Mouse (Mus musculus) hindbrain, embryonic 13.5 days (tissue): ENCODE measurements around the gene Map3k7. TPM values are rescaled to one million over a fixed set of nuclear protein-coding genes. Genes with fewer than 3 reads are reported as not detected.
"Not testable (repeated sequence)": the region's sequence is repeated elsewhere in the genome, so short reads cannot be mapped to it uniquely, and the experiment has no call there.

ENCODE experiments used
- ATAC-seq: fragments of 200-750 bp; cut with Nextera tagmentation; 2 replicates; pipeline ENCODE4 v1.8.0; 2017; ENCODE audit warnings: moderate TSS enrichment; ENCODE audit not compliant: low FRiP score
- H3K27ac ChIP-seq: fragments of 300-500 bp; sonication (generic); 2 replicates; pipeline ENCODE4 v1.5.1; 2015; ENCODE audit warnings: inconsistent platforms, mild to moderate bottlenecking, moderate library complexity
- H3K27me3 ChIP-seq: fragments of 300-500 bp; sonication (generic); 2 replicates; pipeline ENCODE4 v1.6.1; 2015; ENCODE audit warnings: mild to moderate bottlenecking, inconsistent platforms
- H3K36me3 ChIP-seq: fragments of 300-500 bp; sonication (generic); 2 replicates; pipeline ENCODE4 v1.6.1; 2015; ENCODE audit warnings: mild to moderate bottlenecking, inconsistent platforms
- H3K4me1 ChIP-seq: fragments of 300-500 bp; sonication (generic); replicated peaks from 2 replicates; pipeline ENCODE4 v1.6.1; 2015; ENCODE audit warnings: inconsistent platforms
- H3K4me2 ChIP-seq: fragments of 300-500 bp; sonication (generic); 2 replicates; pipeline ENCODE4 v1.6.1; 2015; ENCODE audit warnings: inconsistent platforms, mild to moderate bottlenecking, moderate library complexity
- H3K4me3 ChIP-seq: fragments of 300-500 bp; sonication (generic); 2 replicates; pipeline ENCODE4 v1.5.1; 2015; ENCODE audit warnings: mild to moderate bottlenecking, inconsistent platforms
- H3K9ac ChIP-seq: fragments of 300-500 bp; sonication (generic); 2 replicates; pipeline ENCODE4 v1.6.1; 2015; ENCODE audit warnings: mild to moderate bottlenecking, inconsistent platforms
- H3K9me3 ChIP-seq: fragments of 300-500 bp; sonication (generic); 2 replicates; pipeline ENCODE4 v1.6.1; 2016; ENCODE audit warnings: inconsistent platforms
- whole genome bisulfite sequencing: fragments of 180-500 bp; shearing (Covaris S2); methylation state at CpG from one replicate; pipeline ENCODE4 v1.1.7; 2015; 5-methylcytosine and 5-hydroxymethylcytosine counted together
- polyA plus RNA-seq: library from polyadenylated mRNA; unstranded; fragments of >200 nt; fragmentation: Nextera tagmentation; extraction: Ambion mirVana; gene quantifications from 2 replicates; pipeline ENCODE4 v1.2.1, GENCODE M21; 2015

Map3k7 gene
- polyA plus RNA-seq, 1 experiment from 2014 or later = 29.1 TPM

DNA sequence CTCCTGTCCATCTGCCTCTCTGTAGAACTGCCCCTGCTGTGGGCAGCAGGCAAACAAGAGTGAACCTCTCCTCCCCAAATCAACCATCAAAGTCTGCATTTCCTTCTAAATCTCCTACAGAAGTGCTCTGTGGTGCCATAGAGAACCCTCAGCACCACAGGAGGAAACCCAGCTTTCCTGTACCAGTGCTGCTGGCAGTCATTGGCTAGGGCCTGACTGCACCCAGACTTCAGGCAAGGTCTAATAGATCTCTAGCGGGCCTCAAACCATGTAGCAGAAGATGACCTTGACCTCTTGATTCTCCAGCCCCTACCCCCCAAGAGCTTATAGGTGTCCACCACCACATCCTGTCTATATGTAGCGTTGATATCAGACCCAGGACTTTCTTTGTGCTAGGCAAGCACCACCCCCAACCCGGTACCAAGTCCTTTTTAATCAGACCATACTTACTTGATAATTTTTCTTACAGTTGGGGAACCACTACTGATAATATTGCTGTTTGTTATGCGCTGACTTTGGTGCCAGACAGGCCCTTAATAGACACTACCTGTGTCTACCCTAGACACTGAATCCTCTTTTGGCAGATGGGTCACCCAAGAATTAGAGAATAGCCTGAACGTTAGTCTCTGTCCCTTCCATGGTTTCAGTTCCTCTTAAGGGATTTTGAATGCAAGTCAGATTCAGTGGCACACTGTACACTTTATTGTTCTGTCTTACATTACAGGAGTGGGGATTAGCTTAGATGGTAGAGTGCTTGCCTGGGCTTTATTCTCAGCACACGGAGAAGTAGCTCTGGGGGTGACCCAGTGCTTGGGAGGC is 41.1 kb downstream of the Map3k7 start:
- no peak for ATAC-seq

DNA sequence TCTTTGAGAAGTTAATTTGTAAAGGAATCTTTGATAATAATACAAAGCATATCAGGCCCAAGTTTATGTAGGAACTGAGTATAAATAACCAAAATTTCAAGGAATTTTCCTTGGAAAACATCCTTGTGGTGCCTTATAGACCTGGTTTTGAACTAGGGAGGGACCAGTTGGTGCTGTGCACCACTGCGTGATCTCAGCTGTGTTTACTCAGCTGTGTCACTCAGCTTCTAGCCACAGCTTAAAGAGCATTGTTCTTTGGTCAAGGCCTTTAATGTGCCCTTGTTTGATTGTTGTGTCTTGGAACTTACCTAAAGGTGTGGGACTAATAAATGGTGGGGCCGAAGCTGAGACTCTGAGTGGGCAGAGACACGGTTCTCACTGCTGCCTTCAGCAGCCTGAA is 43.3 kb downstream of the Map3k7 start:
- WGBS = 66% methylated on average over 3 of the region's 3 CpGs
- ATAC-seq = no peak

More for the DNA sequence above, 41.1 kb downstream of the Map3k7 start:
- Histone ChIP-seq H3K36me3 (peaks cover 35% of the 10 kb centered on the region), H3K9ac (no peak overlapping the region), H3K27me3 (no peaks in the 10 kb centered on the region), H3K4me3 (no peak overlapping the region), H3K4me2 (no peak overlapping the region), H3K4me1 (0 out of 2 replicates have a peak, but pooled peaks cover 3% of the 10 kb centered on the region), H3K27ac (no peak overlapping the region), H3K9me3 (no peaks in the 10 kb centered on the region)
- WGBS = 95% methylated on average over 6 of the region's 6 CpGs

DNA sequence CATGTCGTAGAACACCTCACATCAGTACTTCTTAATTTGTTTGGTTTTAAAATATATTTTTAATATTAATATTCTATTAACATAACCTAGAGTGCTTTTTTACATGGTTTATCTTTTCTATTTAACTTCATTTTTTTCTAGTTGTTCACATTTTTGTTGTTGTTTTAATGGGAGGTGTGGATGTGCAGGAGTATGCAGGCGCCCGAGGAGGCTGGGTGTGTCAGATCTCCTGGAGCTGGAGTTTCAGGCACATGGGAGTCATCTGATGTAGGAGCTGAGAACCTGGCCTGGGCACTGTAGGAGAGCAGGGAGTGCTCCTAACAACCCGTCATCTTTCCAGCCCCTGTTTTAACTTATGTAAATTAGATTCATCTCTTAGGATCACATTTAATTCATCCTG is 44.2 kb downstream of the Map3k7 start:
- Histone ChIP-seq H3K4me3 (no peak overlapping the region), H3K27me3 (no peaks in the 10 kb centered on the region), H3K27ac (no peak overlapping the region), H3K9me3 (no peaks in the 10 kb centered on the region), H3K4me2 (no peak overlapping the region), H3K4me1 (no peaks in the 10 kb centered on the region), H3K36me3 (peaks cover 59% of the 10 kb centered on the region), H3K9ac (no peak overlapping the region)
- WGBS = 85% methylated on average over 4 of the region's 4 CpGs
- ATAC-seq = no peak

More for the DNA sequence above, 43.3 kb downstream of the Map3k7 start:
- H3K27ac ChIP-seq = no peak overlapping the region
- H3K4me1 ChIP-seq = no peaks in the 10 kb centered on the region
- H3K9ac ChIP-seq = no peak overlapping the region
- no peaks in the 10 kb centered on the region for H3K27me3 ChIP-seq
- peaks cover 51% of the 10 kb centered on the region for H3K36me3 ChIP-seq
- no peaks in the 10 kb centered on the region for H3K9me3 ChIP-seq
- no peak overlapping the region for H3K4me3 ChIP-seq
- no peak overlapping the region for H3K4me2 ChIP-seq

DNA sequence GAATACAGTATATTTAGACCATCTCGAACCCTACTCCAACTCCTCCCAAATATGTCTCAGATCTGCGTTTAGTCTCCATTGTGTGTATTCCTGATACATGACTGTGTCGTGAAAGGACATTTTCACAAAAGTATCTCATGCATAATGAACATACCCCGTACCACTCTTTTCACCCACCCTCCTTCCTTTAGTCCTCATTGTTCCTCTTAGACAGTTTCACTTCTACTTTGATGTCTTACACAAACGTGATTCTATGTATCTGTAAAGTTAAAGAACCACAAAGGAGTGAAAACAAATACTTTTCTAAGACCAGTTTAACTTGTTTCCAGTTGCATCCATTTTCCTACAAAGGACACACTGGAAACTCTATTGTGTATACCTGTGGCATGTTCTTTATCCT is 46.9 kb downstream of the Map3k7 start:
- peaks cover 64% of the 10 kb centered on the region for H3K36me3 ChIP-seq
- no peak overlapping the region for H3K9ac ChIP-seq
- H3K4me1 ChIP-seq = no peaks in the 10 kb centered on the region
- no peak for ATAC-seq
- 78% methylated on average over 5 of the region's 5 CpGs for WGBS
- H3K9me3 ChIP-seq = no peaks in the 10 kb centered on the region
- no peak overlapping the region for H3K4me2 ChIP-seq
- no peaks in the 10 kb centered on the region for H3K27me3 ChIP-seq
- H3K4me3 ChIP-seq = no peak overlapping the region
- no peak overlapping the region for H3K27ac ChIP-seq

DNA sequence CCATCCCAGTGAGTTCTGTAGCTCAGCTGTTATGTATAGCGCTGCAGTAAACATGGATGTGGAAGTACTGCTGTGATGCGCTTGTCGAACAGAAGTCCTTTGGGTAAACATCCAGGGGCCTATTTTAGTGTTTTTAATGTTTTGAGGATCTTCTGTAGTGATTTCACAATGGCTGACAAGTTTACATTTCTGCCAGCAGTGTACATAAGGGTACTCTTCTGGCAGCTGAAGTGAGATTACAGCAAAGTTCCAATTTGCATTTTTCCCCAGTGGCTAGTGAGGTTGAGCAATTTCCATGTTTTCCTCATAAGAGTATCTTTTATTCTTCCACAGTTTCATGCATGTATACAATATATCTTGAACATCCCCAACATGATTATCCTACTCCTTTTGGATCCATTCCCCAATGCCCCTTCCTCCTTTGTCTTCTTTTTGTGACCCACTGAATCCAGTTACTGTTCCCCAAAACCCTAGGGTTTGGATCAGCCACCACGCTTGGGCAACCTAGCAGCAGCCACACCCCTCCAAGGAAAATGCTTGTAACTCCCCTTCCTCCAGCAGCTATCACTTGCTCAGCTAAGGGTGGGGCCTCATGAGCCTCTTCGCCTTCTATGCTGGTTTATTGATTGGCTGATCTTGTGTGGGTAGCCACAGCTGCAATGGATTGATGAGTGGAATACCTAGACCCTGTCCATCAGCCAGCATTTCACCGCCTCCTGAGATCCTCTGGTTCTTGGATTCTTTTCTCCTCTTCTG is 47.5 kb downstream of the Map3k7 start:
- Histone ChIP-seq H3K27me3 (no peaks in the 10 kb centered on the region), H3K36me3 (peaks cover 70% of the 10 kb centered on the region)

DNA sequence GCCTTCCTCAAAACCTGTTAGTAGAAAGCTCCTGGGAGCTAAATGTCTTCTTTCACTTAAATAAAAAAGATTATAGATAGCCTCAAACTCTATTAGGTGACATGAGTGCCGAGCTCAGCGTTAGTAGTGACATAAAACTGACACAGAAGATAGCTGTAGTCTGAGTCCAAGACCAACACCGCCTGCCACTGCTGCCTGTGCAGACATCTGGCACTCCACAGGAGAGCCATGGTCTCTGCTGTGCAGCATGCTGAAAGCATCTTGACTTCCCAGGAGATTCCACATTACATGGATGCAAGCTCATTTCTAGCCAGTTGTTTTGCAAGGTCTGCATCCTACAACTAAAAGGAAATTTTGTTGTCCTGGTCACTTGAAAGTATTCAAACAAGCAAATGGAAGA is 57.2 kb downstream of the Map3k7 start:
- Histone ChIP-seq H3K9ac (no peak overlapping the region), H3K4me3 (no peak overlapping the region), H3K27ac (no peak overlapping the region), H3K27me3 (no peaks in the 10 kb centered on the region), H3K36me3 (peaks cover 64% of the 10 kb centered on the region), H3K9me3 (no peaks in the 10 kb centered on the region), H3K4me1 (no peaks in the 10 kb centered on the region), H3K4me2 (no peak overlapping the region)
- ATAC-seq = no peak
- 81% methylated on average over 3 of the region's 3 CpGs for WGBS

More for the DNA sequence above, 47.5 kb downstream of the Map3k7 start:
- Histone ChIP-seq H3K4me2 (no peak overlapping the region), H3K27ac (no peak overlapping the region), H3K9ac (no peak overlapping the region), H3K4me3 (no peak overlapping the region), H3K9me3 (no peaks in the 10 kb centered on the region), H3K4me1 (no peaks in the 10 kb centered on the region)
- WGBS = 92% methylated on average over 6 of the region's 6 CpGs
- ATAC-seq = no peak

DNA sequence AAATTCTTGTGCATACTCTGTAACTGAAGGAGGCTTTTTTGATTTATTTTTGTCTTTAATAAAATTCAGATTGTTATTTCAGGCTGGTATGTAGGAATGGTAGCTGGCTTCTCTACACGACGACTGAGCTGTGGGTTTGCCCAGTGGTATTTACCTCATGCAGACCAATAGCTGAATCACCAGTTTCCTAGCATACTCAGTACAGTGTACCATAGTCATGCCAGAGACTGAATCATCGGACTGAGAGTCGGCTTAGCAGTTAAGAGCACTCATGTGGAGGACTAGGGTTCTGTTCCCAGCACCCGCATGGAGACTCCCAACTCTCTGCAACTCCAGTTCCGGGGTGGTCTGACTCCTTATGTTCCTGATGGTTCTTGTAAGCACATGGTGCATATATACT is 58.4 kb downstream of the Map3k7 start:
- Histone ChIP-seq H3K27ac (no peak overlapping the region), H3K4me2 (no peak overlapping the region), H3K9ac (no peak overlapping the region), H3K4me1 (no peaks in the 10 kb centered on the region), H3K36me3 (peaks cover 55% of the 10 kb centered on the region), H3K4me3 (no peak overlapping the region), H3K27me3 (no peaks in the 10 kb centered on the region), H3K9me3 (no peaks in the 10 kb centered on the region)
- ATAC-seq = no peak
- WGBS = 96% methylated on average over 6 of the region's 6 CpGs

DNA sequence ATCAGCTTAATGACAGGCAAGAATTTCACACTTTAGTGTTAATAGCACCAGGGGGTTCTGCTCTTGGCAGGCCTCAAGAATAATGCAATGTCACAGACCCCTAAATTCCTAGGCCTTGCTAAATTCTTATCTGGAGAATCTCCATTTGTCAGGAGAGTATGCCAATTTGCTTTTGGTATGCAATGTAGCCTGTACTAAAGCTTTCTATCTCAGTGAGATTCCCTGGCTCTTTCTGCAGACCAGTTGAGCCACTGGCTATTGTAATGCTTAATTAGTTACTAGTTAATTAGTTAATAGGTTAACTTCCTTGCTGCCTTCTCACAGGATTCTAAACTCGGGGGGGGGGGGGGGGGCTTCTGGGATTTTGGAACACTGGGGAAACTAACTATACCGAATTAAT is 60.3 kb downstream of the Map3k7 start:
- H3K9ac ChIP-seq, H3K27me3 ChIP-seq, H3K4me1 ChIP-seq, H3K4me2 ChIP-seq, H3K4me3 ChIP-seq, H3K27ac ChIP-seq, ATAC-seq, H3K9me3 ChIP-seq: not testable (repeated sequence)
- WGBS = 77% methylated on average over 2 of the region's 2 CpGs
- H3K36me3 ChIP-seq = peaks cover 41% of the 10 kb centered on the region

DNA sequence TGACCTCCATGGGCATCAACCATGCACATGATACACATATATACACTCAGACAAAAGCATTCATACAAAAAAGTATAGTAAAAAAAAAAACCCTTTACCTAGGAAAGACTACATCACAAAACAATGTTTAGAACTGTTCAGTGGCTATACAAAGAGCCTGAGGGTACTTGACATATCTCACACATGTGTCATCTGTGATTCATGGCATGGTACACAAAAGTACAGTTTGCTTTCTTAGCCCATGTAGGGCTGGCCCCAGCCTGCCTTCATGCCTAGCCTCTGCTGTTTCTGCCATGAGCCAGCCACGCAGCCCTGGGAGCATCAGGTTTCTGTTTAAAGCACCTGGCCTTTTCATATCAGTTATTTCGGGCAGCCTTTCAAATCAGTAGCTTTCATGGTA is 61.2 kb downstream of the Map3k7 start:
- Histone ChIP-seq H3K4me2 (no peak overlapping the region), H3K27ac (no peak overlapping the region), H3K9ac (no peak overlapping the region), H3K27me3 (no peaks in the 10 kb centered on the region), H3K4me3 (no peak overlapping the region), H3K9me3 (no peaks in the 10 kb centered on the region), H3K4me1 (no peaks in the 10 kb centered on the region), H3K36me3 (peaks cover 35% of the 10 kb centered on the region)
- WGBS = 92% methylated on average over 2 of the region's 2 CpGs
- ATAC-seq = no peak

DNA sequence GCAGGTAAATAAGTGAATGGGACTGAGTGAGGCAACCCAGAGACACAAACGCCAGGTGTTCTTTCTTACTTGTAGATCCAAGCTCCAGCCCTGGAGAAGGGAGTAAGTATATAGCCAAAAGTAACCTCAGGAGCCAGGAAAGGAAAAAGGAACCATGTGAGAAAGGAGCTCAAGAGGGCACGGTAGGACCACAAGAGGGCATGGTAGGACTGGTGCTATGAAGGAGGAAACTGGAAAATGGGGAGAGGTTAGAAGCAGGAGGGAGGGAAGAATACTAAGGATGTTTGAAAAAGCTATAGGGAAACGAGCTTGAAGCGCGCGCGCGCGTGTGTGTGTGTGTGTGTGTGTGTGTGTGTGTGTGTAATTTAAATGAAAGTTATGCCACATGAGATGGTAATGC is 63.2 kb downstream of the Map3k7 start:
- Histone ChIP-seq H3K27ac (no peak overlapping the region), H3K4me1 (no peaks in the 10 kb centered on the region), H3K9ac (no peak overlapping the region), H3K4me2 (no peak overlapping the region), H3K27me3 (no peaks in the 10 kb centered on the region), H3K9me3 (no peaks in the 10 kb centered on the region), H3K36me3 (peaks cover 21% of the 10 kb centered on the region), H3K4me3 (no peak overlapping the region)
- no peak for ATAC-seq
- 87% methylated on average over 9 of the region's 9 CpGs for WGBS

DNA sequence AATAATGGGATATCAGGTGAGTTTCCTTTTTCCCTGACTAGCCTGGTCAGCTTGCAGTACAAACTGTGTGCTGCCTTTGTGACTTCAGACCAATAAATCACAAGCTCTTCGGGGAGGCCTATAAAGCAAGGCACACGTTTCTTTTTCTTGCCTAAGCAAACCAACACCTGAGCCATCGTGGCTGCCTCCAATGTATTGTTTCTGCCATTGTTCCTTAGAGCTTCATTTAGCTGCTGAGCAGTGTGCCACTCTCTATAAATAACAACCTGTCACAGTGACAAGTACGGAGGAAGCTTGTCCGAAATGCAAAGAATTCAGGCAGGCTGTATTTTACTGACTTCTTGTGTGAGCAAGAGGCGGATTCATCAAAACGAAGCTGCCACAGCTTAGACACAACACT is 73.4 kb downstream of the Map3k7 start:
- no peak overlapping the region for H3K9ac ChIP-seq
- no peak overlapping the region for H3K4me3 ChIP-seq
- no peak overlapping the region for H3K4me2 ChIP-seq
- H3K27ac ChIP-seq = 0 out of 2 replicates have a peak overlapping the region, but pooled peaks have one; percentile 48
- ATAC-seq = no peak
- peaks cover 8% of the 10 kb centered on the region for H3K4me1 ChIP-seq
- 68% methylated on average over 7 of the region's 7 CpGs for WGBS
- H3K9me3 ChIP-seq = no peaks in the 10 kb centered on the region
- H3K27me3 ChIP-seq = no peaks in the 10 kb centered on the region
- H3K36me3 ChIP-seq = no peaks in the 10 kb centered on the region

DNA sequence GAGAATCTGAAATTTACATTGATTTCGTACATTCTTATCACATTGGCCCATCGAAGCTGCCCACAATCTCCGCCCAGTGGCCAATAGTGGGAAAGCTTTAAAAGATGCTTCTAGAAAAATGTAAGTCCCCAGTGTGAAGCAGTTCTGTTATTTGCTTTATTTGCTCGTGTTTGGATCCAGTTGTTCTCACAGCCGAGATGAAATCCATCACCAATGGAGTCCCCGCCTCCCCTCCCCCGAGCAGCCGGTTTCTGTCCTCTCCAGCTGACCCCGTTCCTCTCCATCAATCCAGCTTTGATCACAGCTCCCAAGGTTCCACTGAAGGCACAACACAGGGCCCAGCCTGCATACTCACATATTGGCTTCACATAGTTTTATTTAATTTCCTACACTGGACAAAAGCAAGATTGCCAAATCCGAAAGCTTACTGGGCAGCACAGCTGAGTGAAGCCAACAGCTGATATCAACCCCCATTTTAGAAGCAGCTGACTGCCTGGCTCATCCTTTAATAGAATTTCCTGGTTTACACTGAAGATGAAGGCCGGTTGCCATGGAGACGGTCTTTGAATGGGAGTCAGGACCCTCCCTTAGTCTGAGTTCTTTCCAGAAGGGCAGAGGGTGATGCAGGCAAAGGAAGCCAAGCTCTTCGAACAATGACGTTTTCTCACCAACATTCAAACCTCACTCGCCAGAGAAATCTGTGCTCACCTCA is 78.0 kb downstream of the Map3k7 start:
- H3K27ac ChIP-seq = peak overlapping the region; percentile 84
- H3K9ac ChIP-seq = no peak overlapping the region
- peak; percentile 86 for ATAC-seq
- no peaks in the 10 kb centered on the region for H3K9me3 ChIP-seq
- WGBS = 35% methylated on average over 15 of the region's 15 CpGs
- peaks cover 17% of the 10 kb centered on the region for H3K4me1 ChIP-seq
- no peak overlapping the region for H3K4me3 ChIP-seq
- H3K27me3 ChIP-seq = no peaks in the 10 kb centered on the region
- no peaks in the 10 kb centered on the region for H3K36me3 ChIP-seq
- H3K4me2 ChIP-seq = 0 out of 2 replicates have a peak overlapping the region, but pooled peaks have one; percentile 13
